Mouse (Mus musculus): ENCODE data around the gene Cysrt1.

DNA sequence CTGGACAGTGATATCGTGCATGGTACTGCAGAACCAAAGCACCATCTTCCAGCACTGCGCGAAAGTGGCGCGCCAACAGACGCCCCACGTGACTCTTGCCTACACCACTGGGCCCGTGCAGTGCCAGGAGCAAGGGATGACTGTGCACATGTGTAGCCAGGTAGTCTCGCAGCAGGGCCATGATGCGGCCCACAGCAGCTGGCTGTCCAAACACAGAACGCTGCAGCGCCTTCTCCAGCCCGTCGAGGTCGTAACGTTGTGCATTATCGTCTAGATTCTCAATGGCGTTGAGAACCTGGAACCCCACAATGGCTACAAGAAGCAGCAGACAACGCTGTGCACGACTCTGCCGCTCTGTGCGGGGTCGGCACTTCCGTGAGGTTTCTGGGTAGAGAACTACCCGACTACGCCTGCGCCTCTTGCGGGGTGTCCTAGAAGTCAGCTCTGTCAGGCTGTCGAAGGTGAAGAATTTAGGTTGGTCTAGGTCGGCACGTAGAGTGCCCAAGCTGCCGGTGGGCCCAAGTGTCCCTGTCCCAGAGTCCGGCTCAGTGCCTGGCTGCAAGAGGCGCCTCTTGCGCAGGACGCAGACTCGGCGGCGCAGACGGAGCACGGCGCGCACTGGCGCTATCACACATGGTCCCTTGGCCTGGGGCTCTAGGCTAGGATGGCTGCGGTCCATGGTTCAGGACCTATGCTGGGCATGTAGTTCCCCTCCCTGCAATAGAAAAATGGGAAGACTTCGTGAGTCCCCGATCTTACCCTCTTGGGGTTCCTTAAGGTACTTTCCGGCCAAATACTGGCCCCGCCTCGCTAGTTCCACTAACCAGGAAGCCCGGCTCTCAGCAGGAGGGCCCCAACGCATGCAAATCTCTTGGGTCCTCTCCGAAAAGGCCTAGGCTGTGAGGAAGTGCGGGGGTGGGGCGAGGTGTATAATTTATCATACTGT, 46.8 kb downstream of the Cysrt1 start:
- TF ChIP-seq CTCF (IDR thresholded peaks at IDR 0.05; ENCODE audit: borderline replicate concordance, insufficient read depth, low read depth, low read length) (no peak), POLR2A (IDR thresholded peaks at IDR 0.05; ENCODE audit: borderline replicate concordance, insufficient read depth, low read length) (no peak)

All from cerebellum, adult 2 months (tissue).